Mouse (Mus musculus) cerebellum, postnatal 10 days (tissue): Measurements from ENCODE around the gene Urgcp.

Experiments used
- DNase-seq, 2 experiments: peaks; one replicate each; pipeline ENCODE4 v3.0.0; 2021; ENCODE audit warnings: mixed read lengths in 2 of 2

Gene Urgcp

GRCm38 (mm10) chr11:5707530-5708353 is 54.4 kb downstream of the Urgcp start:
- DNase-seq, result peak; percentile 95 to 97

GRCm38 (mm10) chr11:5706874-5707529 is 55.2 kb downstream of the Urgcp start:
- DNase-seq, result no peak

GRCm38 (mm10) chr11:5705972-5706371 is 56.2 kb downstream of the Urgcp start:
- no peak for DNase-seq

GRCm38 (mm10) chr11:5703341-5703740 is 58.8 kb downstream of the Urgcp start:
- DNase-seq, result no peak

- no peak for DNase-seq
Observed at GRCm38 (mm10) chr11:5702957-5703332, 59.2 kb downstream of the Urgcp start.

- no peak for DNase-seq
Observed at GRCm38 (mm10) chr11:5702271-5702956, 59.8 kb downstream of the Urgcp start.

GRCm38 (mm10) chr11:5701821-5702220 is 60.4 kb downstream of the Urgcp start:
- DNase-seq, result no peak

- DNase-seq, result no peak
Observed at GRCm38 (mm10) chr11:5701300-5701699, 60.9 kb downstream of the Urgcp start.

GRCm38 (mm10) chr11:5700808-5701207 is 61.4 kb downstream of the Urgcp start:
- DNase-seq, result peak in 1 of 2 experiments; percentile 20

GRCm38 (mm10) chr11:5691775-5692174 is 70.4 kb downstream of the Urgcp start:
- peak; percentile 74 to 75 for DNase-seq

GRCm38 (mm10) chr11:5684283-5684682 is 77.9 kb downstream of the Urgcp start:
- DNase-seq, result no peak

GRCm38 (mm10) chr11:5682541-5682940 is 79.6 kb downstream of the Urgcp start:
- DNase-seq, result no peak
